Mouse (Mus musculus) heart, postnatal 0 days (tissue): Measurements from ENCODE around the gene Ssh2. TPM values are rescaled to one million over a fixed set of nuclear protein-coding genes. Genes with fewer than 3 reads are reported as not detected.

Experiments
- ATAC-seq: fragments of 200-750 bp; cut with Nextera tagmentation; 2 replicates; pipeline ENCODE4 v1.8.0; 2017; ENCODE audit warnings: low read depth, moderate number of reproducible peaks, moderate library complexity; ENCODE audit not compliant: insufficient read depth
- DNase-seq: peaks from one replicate; pipeline ENCODE4 v3.0.0-alpha.2; 2016; ENCODE audit warnings: low spot score
- H3K27ac ChIP-seq: fragments of 300-500 bp; sonication (generic); 2 replicates; pipeline ENCODE4 v1.5.1; 2014; ENCODE audit warnings: low read depth, mild to moderate bottlenecking
- H3K27me3 ChIP-seq: fragments of 300-500 bp; sonication (generic); 2 replicates; pipeline ENCODE4 v1.6.1; 2014; ENCODE audit warnings: low read length, mixed read lengths; ENCODE audit not compliant: control insufficient read depth, insufficient read depth
- H3K36me3 ChIP-seq: fragments of 300-500 bp; sonication (generic); replicated peaks from 2 replicates; pipeline ENCODE4 v1.6.1; 2014; ENCODE audit warnings: low read length, mixed read lengths; ENCODE audit not compliant: control insufficient read depth, insufficient read depth
- H3K4me1 ChIP-seq: fragments of 300-500 bp; sonication (generic); 2 replicates; pipeline ENCODE4 v1.6.1; 2014; ENCODE audit warnings: antibody characterized with exemption; ENCODE audit not compliant: control insufficient read depth, insufficient read depth
- H3K4me2 ChIP-seq: fragments of 300-500 bp; sonication (generic); 2 replicates; pipeline ENCODE4 v1.6.1; 2014; ENCODE audit warnings: low read depth, mild to moderate bottlenecking, low read length, moderate library complexity
- H3K4me3 ChIP-seq: fragments of 300-500 bp; sonication (generic); 2 replicates; pipeline ENCODE4 v1.5.1; 2014; ENCODE audit warnings: low read depth, low read length
- H3K9ac ChIP-seq: fragments of 300-500 bp; sonication (generic); replicated peaks from 2 replicates; pipeline ENCODE4 v1.6.1; 2014; ENCODE audit warnings: low read depth, low read length, mixed read lengths
- H3K9me3 ChIP-seq: fragments of 300-500 bp; sonication (generic); replicated peaks from 2 replicates; pipeline ENCODE4 v1.6.1; 2016; ENCODE audit warnings: low read length; ENCODE audit not compliant: control insufficient read depth
- CTCF ChIP-seq: IDR thresholded peaks from 2 replicates; pipeline ENCODE4 v1.5.1; 2016; ENCODE audit warnings: antibody characterized with exemption, control low read depth, low read depth
- EP300 ChIP-seq: IDR thresholded peaks from 2 replicates; pipeline ENCODE4 v1.6.1; 2016; ENCODE audit warnings: antibody characterized with exemption, low read depth
- WGBS: fragments of 180-500 bp; shearing (Covaris S2); extraction: QIAGEN DNeasy Blood & Tissue Kit; methylation state at CpG from one replicate; pipeline ENCODE4 v1.1.7; 2014; 5-methylcytosine and 5-hydroxymethylcytosine counted together
- polyA plus RNA-seq: library from polyadenylated mRNA; unstranded; fragments of >200 nt; fragmentation: Nextera tagmentation; extraction: Ambion mirVana; gene quantifications from 2 replicates; pipeline ENCODE4 v1.2.1, GENCODE M21; 2015
- total RNA-seq: library from RNA; depleted of rRNA; stranded (reverse); fragments of >200 nt; gene quantifications from 2 replicates; pipeline ENCODE4 v1.2.3, GENCODE M21; 2014; ENCODE audit warnings: low replicate concordance

The Ssh2 gene
- total and polyA plus RNA-seq, 2 experiments from 2014 or later: 21.0 to 60.6 TPM

DNA sequence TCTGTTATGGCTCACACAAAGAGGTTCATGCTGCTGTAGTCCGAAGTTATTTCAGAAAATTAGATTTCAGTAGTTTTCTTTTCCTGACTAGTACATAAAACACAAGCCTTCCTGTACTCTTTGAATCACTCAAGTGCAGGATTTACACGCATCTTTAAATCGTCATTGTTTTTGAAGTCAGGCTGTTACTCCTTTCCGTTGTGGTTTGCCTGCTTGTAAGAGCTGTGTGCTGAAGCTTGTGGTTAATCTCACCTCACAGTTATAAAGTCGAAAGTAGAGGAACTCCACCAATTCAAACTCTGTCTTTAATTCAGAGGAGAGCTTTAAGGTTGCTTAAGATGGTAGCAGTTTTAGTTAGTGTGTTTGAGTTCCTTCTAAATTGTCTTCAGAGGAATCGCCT lies 132.9 kb downstream of the Ssh2 start:
- DNase-seq (peak; percentile 31), ATAC-seq (no peak)
- no peaks in the 10 kb centered on the region for H3K36me3 ChIP-seq
- H3K4me2 ChIP-seq: peak overlapping the region; percentile 80
- H3K4me1 ChIP-seq: peaks cover 17% of the 10 kb centered on the region
- H3K27me3 ChIP-seq: no peaks in the 10 kb centered on the region
- peak overlapping the region; percentile 85 for H3K27ac ChIP-seq
- TF ChIP-seq CTCF (no peak), EP300 (no peak)
- H3K9ac ChIP-seq: peak overlapping the region; percentile 86
- peak overlapping the region; percentile 82 for H3K4me3 ChIP-seq
- WGBS: 8% methylated on average over 6 of the region's 6 CpGs
- H3K9me3 ChIP-seq: no peaks in the 10 kb centered on the region

DNA sequence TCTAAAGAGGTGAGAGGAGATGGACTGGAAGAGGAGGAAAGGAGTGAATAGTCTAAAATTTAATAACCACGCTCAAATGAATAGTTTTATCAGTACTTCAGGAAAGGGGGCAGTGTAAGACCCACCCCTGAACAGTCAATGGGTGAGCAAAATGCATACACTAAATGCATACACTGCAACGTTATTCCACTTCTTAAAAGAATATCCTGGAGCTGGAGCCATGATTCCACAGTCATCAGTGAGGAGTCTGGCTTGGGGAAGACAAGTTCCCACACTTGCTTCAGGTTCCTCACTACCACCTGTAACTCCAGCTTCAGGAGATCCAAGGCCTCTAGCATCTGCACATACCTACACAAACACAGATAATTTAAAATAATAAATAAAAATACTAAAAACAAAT lies 133.6 kb downstream of the Ssh2 start:
- no peak for ATAC-seq
- 23% methylated on average over 2 of the region's 2 CpGs for WGBS
- H3K27ac ChIP-seq: peak overlapping the region; percentile 85
- no peak for DNase-seq
- no peaks in the 10 kb centered on the region for H3K27me3 ChIP-seq
- peak overlapping the region; percentile 80 for H3K4me2 ChIP-seq
- peak overlapping the region; percentile 82 for H3K4me3 ChIP-seq
- H3K9ac ChIP-seq: peak overlapping the region; percentile 86
- H3K36me3 ChIP-seq: no peaks in the 10 kb centered on the region
- TF ChIP-seq CTCF (no peak), EP300 (no peak)
- no peaks in the 10 kb centered on the region for H3K9me3 ChIP-seq
- H3K4me1 ChIP-seq: peaks cover 17% of the 10 kb centered on the region

DNA sequence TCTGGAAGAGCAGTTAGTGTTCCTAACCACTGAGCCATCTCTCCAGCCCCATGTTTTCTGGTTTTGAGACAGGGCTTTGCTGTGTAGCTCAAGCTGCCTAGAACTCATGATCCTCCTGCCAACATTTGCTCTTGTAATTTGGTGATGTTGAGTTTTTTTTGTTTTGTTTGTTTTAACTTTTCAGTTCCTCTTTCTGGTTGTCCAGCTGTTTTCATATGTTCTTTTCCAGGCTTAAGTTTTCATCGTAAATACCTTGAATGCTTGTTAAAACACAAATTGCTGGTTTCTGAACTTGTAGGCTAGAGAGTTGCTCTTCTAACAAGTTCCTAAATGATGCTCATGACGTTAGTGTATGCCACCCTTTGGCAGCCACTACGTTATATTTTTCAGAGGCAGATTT lies 139.0 kb downstream of the Ssh2 start:
- DNase-seq: no peak
- Histone ChIP-seq H3K4me2 (no peak overlapping the region), H3K9me3 (no peaks in the 10 kb centered on the region), H3K27me3 (no peaks in the 10 kb centered on the region), H3K4me1 (peaks cover 14% of the 10 kb centered on the region), H3K36me3 (no peaks in the 10 kb centered on the region), H3K27ac (no peak overlapping the region), H3K9ac (no peak overlapping the region), H3K4me3 (no peak overlapping the region)
- no peak for TF ChIP-seq CTCF
- TF ChIP-seq EP300: no peak
- no peak for ATAC-seq
- 75% methylated on average over 3 of the region's 3 CpGs for WGBS

DNA sequence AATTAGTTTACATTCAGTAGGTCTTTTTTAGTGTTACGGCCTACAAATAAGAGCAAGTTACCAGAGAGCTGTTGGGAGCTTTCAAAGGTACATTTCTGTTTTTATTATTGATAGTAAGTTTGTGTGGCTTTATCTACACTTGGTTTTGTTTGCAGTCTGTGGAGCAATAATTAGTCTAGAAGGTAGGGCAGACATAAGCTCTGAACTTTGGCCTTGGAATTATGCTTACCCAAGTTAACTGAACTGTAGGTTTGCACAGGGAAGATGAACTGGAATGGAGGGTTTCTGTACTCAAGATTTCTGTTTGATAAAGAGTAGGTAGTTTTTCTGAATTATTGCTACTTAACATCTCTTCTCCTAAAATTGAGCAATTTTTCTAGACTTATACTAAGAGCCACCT lies 141.8 kb downstream of the Ssh2 start:
- no peak overlapping the region for H3K9ac ChIP-seq
- WGBS: 89% methylated on average over 1 of the region's 1 CpGs
- TF ChIP-seq CTCF: no peak
- TF ChIP-seq EP300: no peak
- DNase-seq: no peak
- H3K27ac ChIP-seq: no peak overlapping the region
- no peaks in the 10 kb centered on the region for H3K27me3 ChIP-seq
- H3K4me3 ChIP-seq: no peak overlapping the region
- H3K4me2 ChIP-seq: no peak overlapping the region
- no peaks in the 10 kb centered on the region for H3K36me3 ChIP-seq
- ATAC-seq: no peak
- H3K9me3 ChIP-seq: no peaks in the 10 kb centered on the region
- H3K4me1 ChIP-seq: peaks cover 10% of the 10 kb centered on the region

DNA sequence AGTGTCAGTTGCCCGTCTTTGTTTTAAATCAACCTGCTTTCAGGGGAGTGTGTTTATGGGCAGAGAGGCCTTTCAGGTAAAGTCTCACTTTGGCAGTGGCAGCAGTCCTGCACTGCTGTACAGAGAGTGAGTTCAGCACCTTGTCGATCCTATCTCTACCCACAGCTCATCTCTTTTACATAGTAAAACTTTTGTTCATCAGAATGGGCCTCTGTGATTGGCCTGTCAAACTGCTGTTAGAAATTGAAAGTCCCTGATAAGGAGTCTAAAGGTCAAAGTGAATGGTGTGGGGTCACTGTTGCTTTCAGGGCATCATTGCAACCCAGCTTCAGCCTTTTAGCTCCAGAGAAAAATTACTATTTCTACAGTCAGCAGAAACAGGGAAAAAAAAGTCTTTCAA lies 147.4 kb downstream of the Ssh2 start:
- Histone ChIP-seq H3K9me3 (no peaks in the 10 kb centered on the region), H3K9ac (no peak overlapping the region), H3K4me2 (no peak overlapping the region), H3K4me1 (peaks cover 45% of the 10 kb centered on the region), H3K36me3 (no peaks in the 10 kb centered on the region), H3K4me3 (no peak overlapping the region), H3K27me3 (no peaks in the 10 kb centered on the region), H3K27ac (peak overlapping the region; percentile 83)
- TF ChIP-seq EP300 (no peak), CTCF (no peak)
- DNase-seq: no peak
- no peak for ATAC-seq
- WGBS: 40% methylated on average over 2 of the region's 2 CpGs

DNA sequence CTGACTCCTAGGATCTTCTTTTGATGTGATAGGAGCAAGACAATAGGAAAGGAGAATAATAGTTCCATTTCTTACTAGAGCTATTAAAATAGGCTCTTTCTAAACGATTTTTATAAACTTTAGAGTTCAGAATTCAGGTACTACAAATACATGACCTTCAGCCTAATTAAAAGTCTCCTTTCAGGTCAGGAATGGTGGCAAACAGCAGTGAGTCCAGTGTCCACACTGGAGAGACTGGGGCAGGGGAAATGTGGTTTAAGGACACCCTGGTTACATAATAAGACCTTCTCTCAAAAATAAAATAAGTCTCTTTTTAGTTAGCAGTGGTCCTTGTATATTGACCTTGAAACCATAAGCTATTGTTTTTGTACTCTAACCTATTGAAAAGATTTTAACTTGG lies 148.3 kb downstream of the Ssh2 start:
- Histone ChIP-seq H3K9ac (no peak overlapping the region), H3K4me2 (no peak overlapping the region), H3K4me3 (no peak overlapping the region), H3K27ac (peak overlapping the region; percentile 83), H3K9me3 (no peaks in the 10 kb centered on the region), H3K27me3 (no peaks in the 10 kb centered on the region), H3K36me3 (no peaks in the 10 kb centered on the region), H3K4me1 (peaks cover 50% of the 10 kb centered on the region)
- DNase-seq (no peak), ATAC-seq (no peak)
- TF ChIP-seq EP300 (no peak), CTCF (no peak)
- 30% methylated on average over 1 of the region's 1 CpGs for WGBS
